Mouse (Mus musculus) thymus, postnatal 25 days (tissue): ENCODE data around the gene Gm5136.

Experiments used
- DNase-seq: peaks from one replicate; pipeline ENCODE4 v3.0.0; 2022

Gene Gm5136

GRCm38 (mm10) chr10:108699946-108700345, at the start of gene Gm5136:
Gene Gm5136 (minus strand): TSS chr10:108700160.
- no peak for DNase-seq

DNA sequence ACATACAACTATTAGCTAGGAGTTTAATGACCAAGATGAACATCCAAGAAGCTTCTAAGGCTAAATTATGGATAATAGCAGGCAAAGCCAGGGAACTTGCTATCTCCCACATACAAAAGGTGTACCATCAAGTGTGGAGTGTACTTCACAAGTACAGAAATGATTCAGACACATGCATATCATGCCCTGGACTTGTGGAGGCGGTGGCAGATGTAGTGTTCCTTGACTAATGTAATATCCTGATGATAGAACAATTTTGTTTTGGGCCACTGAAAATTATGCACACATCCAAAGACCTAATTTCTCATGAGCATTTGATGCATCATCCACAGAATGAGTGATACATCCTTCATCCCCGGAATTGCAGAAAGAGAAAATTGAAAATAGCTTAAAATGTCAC, 43.8 kb upstream of the Gm5136 start:
- no peak for DNase-seq

- no peak for DNase-seq
These were observed 34.0 kb upstream of the Gm5136 start for GRCm38 (mm10) chr10:108733982-108734381.

DNA sequence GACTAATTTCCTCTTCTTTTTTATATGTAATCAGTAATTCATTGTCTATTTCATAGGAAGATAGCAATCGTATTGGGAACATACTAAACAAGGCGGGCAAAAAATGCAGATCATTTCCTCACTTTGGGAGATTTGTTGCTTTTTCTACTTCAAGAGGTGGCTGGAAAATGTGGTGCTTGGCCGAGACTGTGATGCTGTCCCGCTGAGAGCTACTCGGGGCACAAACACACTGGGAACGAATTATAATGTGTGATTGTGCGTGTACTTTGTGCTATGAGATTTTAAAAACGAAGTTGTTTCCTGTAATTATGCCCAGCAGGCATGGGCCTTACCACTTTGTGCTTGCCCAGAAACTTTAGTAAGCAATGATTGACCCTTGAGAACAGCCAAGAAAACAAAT, 29.0 kb upstream of the Gm5136 start:
- DNase-seq, result no peak

DNA sequence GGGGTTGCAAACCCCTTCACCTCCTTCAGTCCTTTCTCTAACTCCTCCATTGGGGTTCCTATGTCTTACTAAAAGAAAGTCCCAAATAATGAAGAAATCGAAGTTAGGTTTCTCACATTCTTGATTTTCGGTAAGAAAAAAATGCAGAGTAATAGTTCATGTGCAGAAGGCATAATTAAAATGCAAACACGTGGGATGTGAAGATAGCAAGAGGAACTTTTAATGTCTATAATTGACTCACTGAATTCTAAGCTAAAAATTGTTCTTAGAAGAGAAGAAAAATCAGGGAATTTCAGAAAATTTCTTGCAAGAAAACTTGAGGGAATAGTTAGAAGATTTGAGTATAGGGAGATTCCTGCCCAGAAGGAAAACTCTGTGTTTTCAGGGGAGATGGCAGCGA, 26.4 kb upstream of the Gm5136 start:
- DNase-seq, result no peak

DNA sequence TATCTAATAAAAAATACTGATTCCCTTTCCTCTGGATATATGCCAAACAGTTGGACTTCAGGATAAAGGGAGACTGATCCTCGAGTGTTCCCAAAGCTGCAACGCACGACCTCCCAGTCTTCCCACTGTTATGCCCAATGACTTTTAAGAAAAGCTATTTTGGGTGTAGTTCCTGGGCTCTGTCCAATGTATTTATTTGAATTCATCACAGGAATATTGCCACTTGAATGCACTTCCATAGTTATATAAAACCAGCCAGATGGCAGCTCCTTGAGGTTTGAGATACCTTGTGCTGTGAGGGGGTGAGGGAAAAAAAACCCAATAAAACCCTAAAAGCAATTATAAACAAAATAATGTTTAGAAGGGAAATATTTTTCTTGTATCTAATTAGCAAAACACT, 24.9 kb upstream of the Gm5136 start:
- no peak for DNase-seq

- no peak for DNase-seq
These were observed 10.6 kb upstream of the Gm5136 start for GRCm38 (mm10) chr10:108710514-108710913.

- no peak for DNase-seq
These were observed 5.7 kb upstream of the Gm5136 start for GRCm38 (mm10) chr10:108705658-108706057.

- DNase-seq, result no peak
These were observed 1.6 kb upstream of the Gm5136 start for GRCm38 (mm10) chr10:108701361-108702128.

DNA sequence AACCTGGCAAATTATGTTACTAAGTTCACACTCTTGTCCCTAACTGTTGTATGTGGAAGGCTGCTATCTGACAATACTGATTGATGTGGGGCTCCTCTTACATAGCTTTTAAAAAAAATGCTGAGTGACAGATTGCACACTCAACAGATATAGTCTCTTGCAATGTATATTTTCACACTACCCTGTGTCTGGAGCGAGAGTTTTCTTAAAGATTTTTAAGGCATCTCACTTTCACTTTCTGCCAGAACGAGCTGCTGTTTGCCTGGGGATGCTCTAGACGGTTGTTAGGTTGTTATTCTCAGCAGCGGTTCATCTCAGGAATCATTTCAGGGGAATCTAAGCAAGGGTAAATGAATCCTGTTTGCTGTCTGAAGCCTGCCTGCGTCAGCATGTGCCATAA, 2.9 kb downstream of the Gm5136 start:
- no peak for DNase-seq

DNA sequence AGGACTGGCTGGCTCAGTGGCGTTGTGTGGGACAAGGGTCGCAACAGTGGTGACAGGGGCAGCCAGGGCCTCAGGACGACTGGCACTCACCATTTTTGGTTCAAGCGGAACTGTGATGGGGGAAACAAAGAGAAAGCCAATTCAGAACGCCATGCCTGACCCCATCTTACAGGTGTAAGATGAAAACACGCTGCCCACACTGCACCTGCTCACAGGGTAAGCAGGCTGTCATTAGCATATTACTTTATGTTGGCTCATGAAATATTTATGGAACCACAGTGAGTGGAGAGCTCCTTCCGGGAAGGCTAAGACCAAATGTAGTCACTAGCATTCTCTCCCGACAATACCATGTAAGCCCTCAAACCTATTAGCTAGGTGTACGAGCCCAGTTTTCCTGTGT, 9.0 kb downstream of the Gm5136 start:
- no peak for DNase-seq

DNA sequence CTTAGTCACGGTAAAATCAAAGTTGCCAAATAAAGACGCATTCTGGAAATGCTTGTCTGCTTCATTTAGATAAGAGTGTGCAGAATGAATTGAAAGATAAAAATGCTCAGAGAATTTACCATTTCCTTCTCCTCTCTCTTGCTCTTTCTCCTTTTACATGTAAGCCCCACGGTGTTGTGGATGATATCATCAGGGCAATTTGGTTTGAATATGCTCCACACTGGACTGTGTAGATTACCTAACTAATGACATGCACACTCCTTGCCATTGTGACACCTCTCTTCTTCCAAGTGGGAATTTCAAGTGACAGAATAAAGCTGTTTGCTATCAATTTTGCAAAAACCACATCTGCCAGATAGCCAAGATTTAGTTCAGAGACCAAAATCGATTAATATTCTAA, 13.3 kb downstream of the Gm5136 start:
- DNase-seq, result no peak

GRCm38 (mm10) chr10:108679675-108680390, 20.1 kb downstream of the Gm5136 start:
- no peak for DNase-seq

- no peak for DNase-seq
These were observed 22.9 kb downstream of the Gm5136 start for GRCm38 (mm10) chr10:108677053-108677452.

GRCm38 (mm10) chr10:108668944-108669343, 31.0 kb downstream of the Gm5136 start:
- DNase-seq, result no peak

- no peak for DNase-seq
These were observed 39.7 kb downstream of the Gm5136 start for GRCm38 (mm10) chr10:108660295-108660694.

- DNase-seq, result no peak
These were observed 41.7 kb downstream of the Gm5136 start for GRCm38 (mm10) chr10:108658300-108658699.

DNA sequence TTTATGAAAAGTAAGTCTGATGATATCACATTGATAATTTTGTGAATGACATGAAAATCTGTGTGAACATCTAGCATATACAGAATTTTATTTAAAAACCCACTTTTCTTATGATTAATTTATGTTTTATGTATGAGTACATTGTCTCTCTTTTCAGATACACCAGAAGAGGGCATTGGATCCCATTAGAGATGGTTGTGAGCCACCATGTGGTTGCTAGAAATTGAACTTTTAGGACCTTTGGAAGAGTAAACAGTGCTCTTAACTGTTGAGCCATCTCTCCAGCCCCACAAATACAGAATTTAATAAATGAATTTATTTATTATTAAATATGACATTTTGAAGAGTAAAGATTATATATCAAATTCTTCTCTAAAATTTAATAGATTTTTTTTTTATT, 42.3 kb downstream of the Gm5136 start:
- DNase-seq, result no peak

GRCm38 (mm10) chr10:108656898-108657297, 43.1 kb downstream of the Gm5136 start:
- no peak for DNase-seq

DNA sequence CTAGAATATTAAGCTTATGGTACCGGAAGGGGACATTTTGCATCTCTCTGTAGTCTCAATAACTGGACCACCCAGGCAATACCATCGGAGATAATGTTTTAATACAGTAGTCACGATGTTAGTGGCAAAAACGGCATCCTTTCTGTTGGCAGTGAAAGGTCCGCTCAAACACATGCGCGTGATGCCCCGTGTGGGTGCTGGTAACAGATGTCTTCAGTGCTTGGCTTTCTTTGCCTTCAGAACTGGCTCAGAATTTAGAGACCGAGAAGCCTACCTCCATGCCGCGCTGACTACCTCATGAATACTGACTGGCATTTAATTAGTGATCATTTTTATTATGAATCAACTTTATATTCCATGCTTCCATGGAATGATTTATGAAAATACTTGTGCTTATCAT, 44.9 kb downstream of the Gm5136 start:
- no peak for DNase-seq

DNA sequence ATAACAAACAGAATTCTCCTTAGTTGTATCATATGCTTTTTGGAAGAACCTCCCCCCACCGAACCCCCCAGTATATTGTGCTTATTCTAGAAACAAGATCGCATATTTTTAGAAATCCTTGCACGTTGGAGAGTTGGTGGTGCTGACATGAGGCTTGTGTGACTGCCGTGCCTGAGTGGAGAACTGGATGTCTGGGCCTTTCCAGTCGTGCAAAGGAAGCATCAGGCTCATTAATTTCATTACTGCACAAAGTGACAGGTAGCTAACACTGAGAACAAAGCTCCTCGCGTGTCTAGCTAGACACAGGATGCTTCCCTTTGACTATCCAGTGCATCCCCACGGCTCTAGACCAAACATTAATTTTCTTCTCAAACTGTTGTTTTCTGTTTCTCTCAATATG, 47.1 kb downstream of the Gm5136 start:
- DNase-seq, result no peak

DNA sequence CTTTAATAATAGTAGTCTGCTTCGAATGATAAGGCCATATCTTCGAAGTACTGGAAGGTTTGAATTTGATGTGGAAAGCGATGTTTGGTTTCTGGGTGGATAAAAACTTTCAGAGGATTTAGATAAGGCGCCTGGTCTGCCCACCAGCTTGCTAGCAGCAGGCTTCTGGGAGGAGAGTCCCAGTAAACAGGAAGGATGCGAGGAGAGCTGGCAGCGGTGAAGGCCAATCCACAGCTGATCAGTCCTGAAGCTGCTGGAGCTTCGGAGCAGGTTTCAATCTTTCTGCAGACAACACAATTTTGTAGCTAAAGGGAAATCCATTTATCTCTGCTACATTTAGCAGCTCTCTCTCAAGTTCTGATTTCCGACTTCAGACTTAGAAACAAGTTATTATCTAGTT, 47.9 kb downstream of the Gm5136 start:
- no peak for DNase-seq

- no peak for DNase-seq
These were observed 50.8 kb downstream of the Gm5136 start for GRCm38 (mm10) chr10:108649174-108649573.
